Mouse (Mus musculus): ENCODE data around the gene Ntm. TPM values are rescaled to one million over a fixed set of nuclear protein-coding genes. Genes with fewer than 3 reads are reported as not detected.

The Ntm gene
- polyA plus RNA-seq, 1 experiment: 0.48 TPM

GRCm38 (mm10) chr9:29197046-29197445, 765.9 kb downstream of the Ntm start:
- Histone ChIP-seq H3K4me1 (ENCODE audit: control insufficient read depth, insufficient read depth, insufficient read length, low read length) (no peaks in the 10 kb centered on the region), H3K4me3 (ENCODE audit: insufficient read depth, low read depth, low read length) (no peak overlapping the region), H3K27ac (replicated peaks; ENCODE audit: low read depth, low read length) (no peak overlapping the region)

DNA sequence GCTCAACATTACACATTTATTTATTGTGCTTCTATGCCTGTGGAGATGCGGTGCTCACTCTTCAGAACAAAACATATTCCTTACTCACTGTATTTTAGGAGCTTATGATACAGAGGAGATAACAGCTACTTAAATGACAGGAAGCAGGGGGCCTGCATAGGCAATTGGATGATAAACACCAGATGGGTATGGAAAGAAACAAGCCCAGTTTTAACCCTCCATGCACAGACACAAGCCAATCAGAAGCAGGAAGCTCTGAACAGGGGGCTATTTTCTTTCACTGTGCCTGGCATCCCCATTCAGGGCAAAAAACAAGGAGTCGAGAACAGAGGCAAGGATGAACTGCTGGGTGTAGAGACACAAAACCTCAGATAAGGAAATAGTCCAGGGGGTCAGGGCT, 768.7 kb downstream of the Ntm start:
- H3K4me3 ChIP-seq (ENCODE audit: insufficient read depth, low read depth, low read length): no peak overlapping the region
- H3K27ac ChIP-seq (replicated peaks; ENCODE audit: low read depth, low read length): no peak overlapping the region
- H3K4me1 ChIP-seq (ENCODE audit: control insufficient read depth, insufficient read depth, insufficient read length, low read length): no peaks in the 10 kb centered on the region

- H3K4me1 ChIP-seq (ENCODE audit: control insufficient read depth, insufficient read depth, insufficient read length, low read length): no peaks in the 10 kb centered on the region
- H3K27ac ChIP-seq (replicated peaks; ENCODE audit: low read depth, low read length): no peak overlapping the region
- H3K4me3 ChIP-seq (ENCODE audit: insufficient read depth, low read depth, low read length): no peak overlapping the region
These were observed 779.9 kb downstream of the Ntm start for GRCm38 (mm10) chr9:29183011-29183410.

DNA sequence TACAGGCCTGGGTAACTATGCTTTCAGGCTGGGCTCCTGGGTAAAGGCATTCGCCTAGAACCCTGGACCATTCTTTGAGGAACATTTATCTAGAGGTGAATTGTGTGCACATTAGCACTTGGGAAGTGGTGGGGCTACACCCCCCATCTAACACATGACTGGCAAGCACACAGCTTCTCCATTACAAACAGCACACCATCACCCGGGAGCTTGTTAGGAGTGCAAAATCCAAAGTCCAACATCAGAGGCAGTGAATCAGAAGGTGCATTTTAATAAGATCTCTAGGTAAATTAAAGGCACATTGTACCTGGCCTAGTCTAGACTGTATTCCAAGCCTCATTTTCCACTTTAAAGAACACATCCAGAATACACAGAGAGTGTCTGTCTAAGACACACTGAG, 781.3 kb downstream of the Ntm start:
- Histone ChIP-seq H3K27ac (replicated peaks; ENCODE audit: low read depth, low read length) (no peak overlapping the region), H3K4me1 (ENCODE audit: control insufficient read depth, insufficient read depth, insufficient read length, low read length) (no peaks in the 10 kb centered on the region), H3K4me3 (ENCODE audit: insufficient read depth, low read depth, low read length) (no peak overlapping the region)

GRCm38 (mm10) chr9:29165731-29166130, 797.2 kb downstream of the Ntm start:
- Histone ChIP-seq H3K4me1 (ENCODE audit: control insufficient read depth, insufficient read depth, insufficient read length, low read length) (no peaks in the 10 kb centered on the region), H3K4me3 (ENCODE audit: insufficient read depth, low read depth, low read length) (no peak overlapping the region), H3K27ac (replicated peaks; ENCODE audit: low read depth, low read length) (no peak overlapping the region)

- no peak overlapping the region for H3K4me3 ChIP-seq (ENCODE audit: insufficient read depth, low read depth, low read length)
- no peak overlapping the region for H3K27ac ChIP-seq (replicated peaks; ENCODE audit: low read depth, low read length)
- H3K4me1 ChIP-seq (ENCODE audit: control insufficient read depth, insufficient read depth, insufficient read length, low read length): no peaks in the 10 kb centered on the region
These were observed 801.8 kb downstream of the Ntm start for GRCm38 (mm10) chr9:29161059-29161642.

- Histone ChIP-seq H3K4me3 (ENCODE audit: insufficient read depth, low read depth, low read length) (no peak overlapping the region), H3K4me1 (ENCODE audit: control insufficient read depth, insufficient read depth, insufficient read length, low read length) (no peaks in the 10 kb centered on the region), H3K27ac (replicated peaks; ENCODE audit: low read depth, low read length) (no peak overlapping the region)
These were observed 817.0 kb downstream of the Ntm start for GRCm38 (mm10) chr9:29145901-29146300.

DNA sequence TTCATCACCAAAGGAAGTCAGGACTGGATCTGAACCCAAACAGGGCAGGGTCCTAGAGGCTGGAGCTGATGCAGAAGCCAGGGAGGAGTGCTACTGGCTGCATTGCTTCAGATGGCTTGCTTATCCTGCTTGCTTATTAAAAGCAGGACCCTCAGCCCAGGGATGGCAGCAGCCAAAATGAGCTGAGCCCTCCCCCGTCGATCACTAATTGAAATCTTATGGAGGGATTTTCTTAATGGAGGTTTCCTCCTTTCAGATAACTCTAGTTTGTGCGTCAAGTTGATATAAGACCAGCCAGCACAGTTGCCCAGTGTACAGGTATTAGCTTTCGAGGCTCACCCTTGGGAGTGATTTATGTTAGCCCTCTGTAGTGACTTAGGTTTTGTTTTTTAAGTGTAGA, 826.9 kb downstream of the Ntm start:
- no peak overlapping the region for H3K4me3 ChIP-seq (ENCODE audit: insufficient read depth, low read depth, low read length)
- no peak overlapping the region for H3K27ac ChIP-seq (replicated peaks; ENCODE audit: low read depth, low read length)
- no peaks in the 10 kb centered on the region for H3K4me1 ChIP-seq (ENCODE audit: control insufficient read depth, insufficient read depth, insufficient read length, low read length)

DNA sequence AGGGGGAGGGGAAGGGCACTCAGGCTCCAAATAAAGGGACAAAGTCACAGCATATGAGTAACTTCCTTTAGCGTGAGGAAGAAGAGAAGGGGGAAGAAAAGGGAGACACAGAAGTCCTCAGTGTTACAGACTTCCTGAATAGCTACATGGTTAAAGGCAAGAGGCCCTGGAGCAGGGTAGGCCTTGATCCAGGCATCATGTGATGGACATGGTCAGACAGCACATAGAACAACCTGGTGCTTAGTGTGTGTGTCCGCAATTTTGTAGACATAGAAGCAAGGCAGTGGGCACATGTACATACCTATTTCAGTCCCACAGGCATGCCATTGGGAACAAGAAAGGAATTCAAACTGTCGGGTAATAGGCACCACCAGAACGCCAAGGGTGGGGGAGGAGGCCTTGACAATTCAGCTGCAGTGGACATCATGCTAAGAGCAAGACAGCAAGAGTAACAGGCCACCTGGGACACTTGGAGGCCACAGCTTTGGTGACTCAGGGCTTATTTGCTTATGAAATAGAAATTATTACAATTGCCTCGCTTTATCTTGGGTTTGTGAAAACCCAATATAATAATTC, 832.1 kb downstream of the Ntm start:
- no peaks in the 10 kb centered on the region for H3K4me1 ChIP-seq (ENCODE audit: control insufficient read depth, insufficient read depth, insufficient read length, low read length)
- H3K4me3 ChIP-seq (ENCODE audit: insufficient read depth, low read depth, low read length): no peak overlapping the region
- H3K27ac ChIP-seq (replicated peaks; ENCODE audit: low read depth, low read length): no peak overlapping the region

DNA sequence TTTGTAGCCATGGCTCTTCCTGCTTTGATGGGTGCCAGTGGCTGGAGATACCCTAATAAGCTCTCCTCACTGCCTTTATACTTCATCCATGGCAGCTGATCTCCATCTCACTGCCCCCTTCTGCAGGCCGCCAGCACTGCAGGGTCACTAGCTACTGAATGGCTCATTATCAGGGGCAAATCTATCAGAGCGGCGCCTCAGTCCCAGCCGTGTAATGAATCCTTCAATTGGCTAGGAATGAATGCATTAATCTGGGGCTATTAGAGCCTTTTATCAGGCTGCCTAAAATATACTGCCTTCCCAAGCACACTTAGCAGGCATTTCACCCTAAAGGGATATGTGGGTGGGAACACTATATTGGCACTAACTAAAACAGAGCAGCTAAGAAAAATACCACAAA, 832.6 kb downstream of the Ntm start:
- no peak overlapping the region for H3K4me3 ChIP-seq (ENCODE audit: insufficient read depth, low read depth, low read length)
- no peaks in the 10 kb centered on the region for H3K4me1 ChIP-seq (ENCODE audit: control insufficient read depth, insufficient read depth, insufficient read length, low read length)
- H3K27ac ChIP-seq (replicated peaks; ENCODE audit: low read depth, low read length): no peak overlapping the region

DNA sequence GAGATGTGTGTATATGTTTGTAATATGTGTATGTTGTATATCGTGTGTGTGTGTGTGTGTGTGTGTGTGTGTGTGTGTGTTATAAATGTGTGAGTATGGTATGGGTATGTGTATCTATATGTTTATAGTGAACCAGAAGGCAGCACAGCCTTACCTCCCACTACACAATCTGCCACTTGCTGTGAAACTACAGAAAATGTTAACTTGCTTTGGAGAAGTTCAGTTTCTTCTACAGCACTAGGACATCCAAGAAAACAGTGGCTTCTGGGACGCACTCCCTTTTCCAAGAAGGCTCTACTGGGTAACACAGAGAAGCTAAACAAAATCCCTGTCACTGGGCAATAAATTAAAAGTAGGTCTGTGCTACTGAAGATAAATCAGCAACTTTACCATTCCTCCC, 834.5 kb downstream of the Ntm start:
- H3K4me1 ChIP-seq (ENCODE audit: control insufficient read depth, insufficient read depth, insufficient read length, low read length): no peaks in the 10 kb centered on the region
- H3K27ac ChIP-seq (replicated peaks; ENCODE audit: low read depth, low read length): no peak overlapping the region
- H3K4me3 ChIP-seq (ENCODE audit: insufficient read depth, low read depth, low read length): no peak overlapping the region

- H3K4me1 ChIP-seq (ENCODE audit: control insufficient read depth, insufficient read depth, insufficient read length, low read length): no peaks in the 10 kb centered on the region
- no peak overlapping the region for H3K27ac ChIP-seq (replicated peaks; ENCODE audit: low read depth, low read length)
- H3K4me3 ChIP-seq (ENCODE audit: insufficient read depth, low read depth, low read length): no peak overlapping the region
These were observed 838.5 kb downstream of the Ntm start for GRCm38 (mm10) chr9:29124455-29124854.

GRCm38 (mm10) chr9:29123828-29124227, 839.1 kb downstream of the Ntm start:
- Histone ChIP-seq H3K27ac (replicated peaks; ENCODE audit: low read depth, low read length) (no peak overlapping the region), H3K4me1 (ENCODE audit: control insufficient read depth, insufficient read depth, insufficient read length, low read length) (no peaks in the 10 kb centered on the region), H3K4me3 (ENCODE audit: insufficient read depth, low read depth, low read length) (no peak overlapping the region)

DNA sequence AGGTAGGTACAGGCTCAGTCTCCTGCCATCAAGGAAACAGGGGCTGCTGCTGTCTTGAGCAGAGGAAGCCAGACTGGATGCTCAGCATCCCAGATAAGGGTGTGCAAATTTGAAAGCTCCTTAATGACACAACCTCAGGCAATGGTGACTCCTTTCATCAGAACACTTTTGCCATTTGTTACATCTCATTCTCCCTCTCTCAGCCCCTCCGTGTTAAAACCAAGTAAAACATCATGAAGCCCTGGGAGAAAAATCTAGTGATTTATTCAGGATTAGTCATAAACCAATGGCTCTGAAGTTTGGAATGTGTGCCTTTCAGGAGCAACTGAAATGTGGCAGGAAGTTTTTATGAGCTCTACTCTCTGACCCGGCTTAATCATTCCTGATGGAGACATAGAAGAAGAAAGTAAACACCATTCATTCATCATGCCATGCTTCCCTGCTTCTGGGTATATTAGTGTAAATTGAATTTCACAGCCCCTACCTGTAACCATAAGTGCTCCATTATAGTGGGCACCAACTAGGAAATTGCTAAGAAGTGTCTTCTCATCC, 845.3 kb downstream of the Ntm start:
- Histone ChIP-seq H3K27ac (replicated peaks; ENCODE audit: low read depth, low read length) (no peak overlapping the region), H3K4me1 (ENCODE audit: control insufficient read depth, insufficient read depth, insufficient read length, low read length) (no peaks in the 10 kb centered on the region), H3K4me3 (ENCODE audit: insufficient read depth, low read depth, low read length) (no peak overlapping the region)

DNA sequence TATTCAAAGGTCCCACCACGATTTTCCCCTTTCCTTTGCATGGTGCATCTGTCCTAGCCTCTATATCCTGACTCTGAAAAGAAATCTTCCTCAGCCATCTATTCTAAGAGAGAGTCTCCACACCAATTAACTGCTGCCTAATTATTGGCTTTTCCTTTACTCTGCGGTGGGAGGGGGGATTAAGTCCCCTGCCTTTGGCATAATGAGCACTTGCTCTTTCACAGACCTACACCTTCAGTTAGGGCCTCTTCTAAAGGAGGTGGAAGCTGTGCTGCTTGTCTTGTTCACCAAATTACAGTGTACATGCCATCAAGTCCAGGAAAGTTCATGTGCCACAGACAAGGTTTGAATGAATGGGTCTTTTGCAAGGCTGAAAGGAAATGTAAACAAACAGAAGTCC, 847.6 kb downstream of the Ntm start:
- H3K4me3 ChIP-seq (ENCODE audit: insufficient read depth, low read depth, low read length): no peak overlapping the region
- H3K4me1 ChIP-seq (ENCODE audit: control insufficient read depth, insufficient read depth, insufficient read length, low read length): no peaks in the 10 kb centered on the region
- H3K27ac ChIP-seq (replicated peaks; ENCODE audit: low read depth, low read length): no peak overlapping the region

- Histone ChIP-seq H3K27ac (replicated peaks; ENCODE audit: low read depth, low read length) (no peak overlapping the region), H3K4me1 (ENCODE audit: control insufficient read depth, insufficient read depth, insufficient read length, low read length) (no peaks in the 10 kb centered on the region), H3K4me3 (ENCODE audit: insufficient read depth, low read depth, low read length) (no peak overlapping the region)
These were observed 856.2 kb downstream of the Ntm start for GRCm38 (mm10) chr9:29106771-29107170.
